Mouse (Mus musculus) ovary, postnatal 14 days (tissue): Measurements from ENCODE around the gene Sel1l.
A peak's percentile ranks its signal among the peaks of the same experiment; 100 is the strongest.
"Not testable (repeated sequence)": the region's sequence is repeated elsewhere in the genome, so short reads cannot be mapped to it uniquely, and the experiment has no call there.

Experiments used
- DNase-seq: peaks from one replicate; pipeline ENCODE4 v3.0.0; 2022; ENCODE audit warnings: low spot score

The Sel1l gene

GRCm38 (mm10) chr12:91818726-91819125 lies 30.2 kb downstream of the Sel1l start:
- no peak for DNase-seq

- peak; percentile 41 for DNase-seq
These were observed 33.0 kb downstream of the Sel1l start for GRCm38 (mm10) chr12:91815990-91816389.

- DNase-seq: no peak
These were observed 33.4 kb downstream of the Sel1l start for GRCm38 (mm10) chr12:91815552-91815951.

- DNase-seq: no peak
These were observed 40.0 kb downstream of the Sel1l start for GRCm38 (mm10) chr12:91808911-91809310.

- no peak for DNase-seq
These were observed 41.2 kb downstream of the Sel1l start for GRCm38 (mm10) chr12:91807761-91808160.

- DNase-seq: no peak
These were observed 41.9 kb downstream of the Sel1l start for GRCm38 (mm10) chr12:91807095-91807494.

GRCm38 (mm10) chr12:91804262-91804661 lies 44.7 kb downstream of the Sel1l start:
- no peak for DNase-seq

- DNase-seq: no peak
These were observed 45.6 kb downstream of the Sel1l start for GRCm38 (mm10) chr12:91803207-91803932.

GRCm38 (mm10) chr12:91802586-91803206 lies 46.3 kb downstream of the Sel1l start:
- no peak for DNase-seq

- no peak for DNase-seq
These were observed 48.0 kb downstream of the Sel1l start for GRCm38 (mm10) chr12:91800861-91801385.

GRCm38 (mm10) chr12:91799821-91800335 lies 49.1 kb downstream of the Sel1l start:
- DNase-seq: no peak

- DNase-seq: peak; percentile 28
These were observed 49.6 kb downstream of the Sel1l start for GRCm38 (mm10) chr12:91799379-91799773.

GRCm38 (mm10) chr12:91798720-91799378 lies 50.1 kb downstream of the Sel1l start:
- no peak for DNase-seq

- DNase-seq: no peak
These were observed 52.2 kb downstream of the Sel1l start for GRCm38 (mm10) chr12:91796774-91797173.

GRCm38 (mm10) chr12:91793266-91793665 lies 55.7 kb downstream of the Sel1l start:
- no peak for DNase-seq

- no peak for DNase-seq
These were observed 57.1 kb downstream of the Sel1l start for GRCm38 (mm10) chr12:91791822-91792221.

GRCm38 (mm10) chr12:91789801-91790200 lies 59.2 kb downstream of the Sel1l start:
- DNase-seq: peak; percentile 61

- DNase-seq: not testable (repeated sequence)
These were observed 60.5 kb downstream of the Sel1l start for GRCm38 (mm10) chr12:91788446-91788845.

GRCm38 (mm10) chr12:91787959-91788437 lies 61.0 kb downstream of the Sel1l start, which contains the start of gene Ston2:
TSS of gene Ston2 (minus strand) at chr12:91788387.
- DNase-seq: no peak

GRCm38 (mm10) chr12:91786355-91786754 lies 62.6 kb downstream of the Sel1l start:
- peak; percentile 51 for DNase-seq

- no peak for DNase-seq
These were observed 67.5 kb downstream of the Sel1l start for GRCm38 (mm10) chr12:91781432-91781831.

GRCm38 (mm10) chr12:91780531-91780930 lies 68.4 kb downstream of the Sel1l start:
- no peak for DNase-seq
